Mouse (Mus musculus) midbrain, embryonic 14.5 days (tissue): Measurements from ENCODE around the gene Csmd2. TPM values are rescaled to one million over a fixed set of nuclear protein-coding genes. Genes with fewer than 3 reads are reported as not detected.

ENCODE experiments used
- ATAC-seq: fragments of 200-750 bp; cut with Nextera tagmentation; 2 replicates; pipeline ENCODE4 v1.8.0; 2017; ENCODE audit warnings: moderate number of reproducible peaks, moderate library complexity; ENCODE audit not compliant: low FRiP score, low TSS enrichment
- DNase-seq: peaks from one replicate; pipeline ENCODE4 v3.0.0-alpha.2; 2015
- H3K27ac ChIP-seq: fragments of 300-500 bp; sonication (generic); replicated peaks from 2 replicates; pipeline ENCODE4 v1.5.1; 2014; ENCODE audit warnings: mild to moderate bottlenecking, low read depth, low read length, moderate library complexity
- H3K27me3 ChIP-seq: fragments of 300-500 bp; sonication (generic); 2 replicates; pipeline ENCODE4 v1.6.1; 2014; ENCODE audit warnings: low read length, control low read depth, mixed read lengths; ENCODE audit not compliant: control insufficient read depth, insufficient read depth
- H3K36me3 ChIP-seq: fragments of 300-500 bp; sonication (generic); 2 replicates; pipeline ENCODE4 v1.6.1; 2014; ENCODE audit warnings: low read length, control low read depth; ENCODE audit not compliant: control insufficient read depth, insufficient read depth
- H3K4me1 ChIP-seq: fragments of 300-500 bp; sonication (generic); 2 replicates; pipeline ENCODE4 v1.6.1; 2014; ENCODE audit warnings: mild to moderate bottlenecking, antibody characterized with exemption, low read length, control low read depth; ENCODE audit not compliant: control insufficient read depth, insufficient read depth
- H3K4me2 ChIP-seq: fragments of 300-500 bp; sonication (generic); 2 replicates; pipeline ENCODE4 v1.6.1; 2014; ENCODE audit warnings: mild to moderate bottlenecking, low read length, moderate library complexity
- H3K4me3 ChIP-seq: fragments of 300-500 bp; sonication (generic); replicated peaks from 2 replicates; pipeline ENCODE4 v1.5.1; 2014; ENCODE audit warnings: low read depth, low read length
- H3K9ac ChIP-seq: fragments of 300-500 bp; sonication (generic); replicated peaks from 2 replicates; pipeline ENCODE4 v1.6.1; 2014; ENCODE audit warnings: mild to moderate bottlenecking, low read length, moderate library complexity
- H3K9me3 ChIP-seq: fragments of 300-500 bp; sonication (generic); 2 replicates; pipeline ENCODE4 v1.6.1; 2016; ENCODE audit warnings: low read length, control low read depth, mixed read lengths; ENCODE audit not compliant: control insufficient read depth
- WGBS: fragments of 180-500 bp; shearing (Covaris S2); extraction: QIAGEN DNeasy Blood & Tissue Kit; methylation state at CpG from one replicate; pipeline ENCODE4 v1.1.7; 2014; 5-methylcytosine and 5-hydroxymethylcytosine counted together
- polyA plus RNA-seq: library from polyadenylated mRNA; unstranded; fragments of >200 nt; fragmentation: Nextera tagmentation; extraction: Ambion mirVana; gene quantifications from 2 replicates; pipeline ENCODE4 v1.2.1, GENCODE M21; 2014

The Csmd2 gene
- polyA plus RNA-seq, 1 experiment from 2014 or later, result 9.8 TPM

DNA sequence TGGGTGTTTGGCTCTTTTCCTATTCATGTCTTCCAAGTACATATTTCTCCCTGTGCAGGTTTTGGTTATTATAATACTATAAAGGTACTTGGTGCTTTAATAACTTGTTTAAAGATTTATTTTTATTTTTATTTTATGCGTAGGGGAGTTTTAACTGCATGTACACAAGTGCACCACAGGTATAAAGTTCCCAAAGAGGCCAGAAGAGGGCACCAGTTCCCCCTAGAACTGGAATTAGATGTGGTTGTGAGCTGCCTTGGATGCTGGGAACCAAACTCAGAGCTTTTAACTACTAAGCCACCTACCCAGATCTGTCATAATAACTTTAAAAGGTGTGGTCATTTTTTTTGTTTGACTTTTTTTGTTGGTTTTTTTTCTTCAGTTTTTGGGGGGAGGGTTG is 480.4 kb downstream of the Csmd2 start:
- no peaks in the 10 kb centered on the region for H3K27me3 ChIP-seq
- no peak overlapping the region for H3K4me3 ChIP-seq
- WGBS, result 93% methylated on average over 1 of the region's 1 CpGs
- no peak overlapping the region for H3K4me2 ChIP-seq
- no peak overlapping the region for H3K9ac ChIP-seq
- DNase-seq (no peak), ATAC-seq (no peak)
- H3K36me3 ChIP-seq, result peaks cover 17% of the 10 kb centered on the region
- no peaks in the 10 kb centered on the region for H3K9me3 ChIP-seq
- no peaks in the 10 kb centered on the region for H3K4me1 ChIP-seq
- H3K27ac ChIP-seq, result no peak overlapping the region

DNA sequence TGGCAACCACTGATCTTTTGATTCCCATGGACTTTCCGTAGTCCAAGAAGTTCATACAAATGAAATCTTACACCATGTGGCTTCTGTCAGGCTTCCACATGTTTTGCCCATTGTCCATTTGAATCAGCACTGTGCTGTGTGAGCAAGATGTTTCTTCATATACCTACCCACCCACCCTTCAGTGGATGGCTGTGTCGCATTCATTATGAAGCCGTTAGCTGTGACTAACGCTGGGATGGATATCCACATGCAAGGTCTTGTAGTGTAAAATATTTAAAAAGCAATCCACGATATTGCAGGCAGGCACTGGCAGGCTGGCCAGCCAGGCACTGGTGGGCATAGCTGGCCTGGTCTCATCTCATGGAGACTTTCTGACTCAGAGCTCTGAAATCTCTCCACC is 488.6 kb downstream of the Csmd2 start:
- H3K27ac ChIP-seq, result no peak overlapping the region
- H3K4me2 ChIP-seq, result no peak overlapping the region
- WGBS, result 65% methylated on average over 5 of the region's 5 CpGs
- DNase-seq (no peak), ATAC-seq (no peak)
- H3K36me3 ChIP-seq, result peaks cover 23% of the 10 kb centered on the region; the same call in 1 of the 2 replicates
- H3K9me3 ChIP-seq, result no peaks in the 10 kb centered on the region
- no peaks in the 10 kb centered on the region for H3K27me3 ChIP-seq
- H3K4me3 ChIP-seq, result no peak overlapping the region
- H3K9ac ChIP-seq, result no peak overlapping the region
- H3K4me1 ChIP-seq, result no peaks in the 10 kb centered on the region

DNA sequence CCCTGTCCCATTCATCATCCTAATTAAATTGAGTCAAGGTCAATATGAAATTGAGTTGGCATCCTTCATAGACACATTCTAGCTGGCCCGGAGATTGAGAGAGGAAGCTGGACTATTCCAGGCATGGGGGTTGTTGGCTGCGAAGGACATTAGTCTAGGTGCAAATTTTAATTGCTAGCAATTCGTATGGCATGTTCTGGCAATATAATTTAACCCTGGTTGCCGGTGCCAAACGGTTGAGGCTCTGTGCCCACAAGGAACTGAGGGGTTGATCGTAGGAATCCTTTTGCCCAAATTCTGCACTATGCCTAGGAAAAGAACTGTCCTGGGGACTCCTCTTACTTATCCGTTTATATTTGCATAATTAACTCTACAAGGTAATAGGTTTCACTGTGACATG is 496.2 kb downstream of the Csmd2 start:
- H3K27ac ChIP-seq, result no peak overlapping the region
- ATAC-seq (no peak), DNase-seq (no peak)
- no peak overlapping the region for H3K4me2 ChIP-seq
- WGBS, result 85% methylated on average over 7 of the region's 7 CpGs
- no peak overlapping the region for H3K4me3 ChIP-seq
- H3K4me1 ChIP-seq, result no peaks in the 10 kb centered on the region
- no peaks in the 10 kb centered on the region for H3K27me3 ChIP-seq
- H3K36me3 ChIP-seq, result peaks cover 16% of the 10 kb centered on the region
- no peaks in the 10 kb centered on the region for H3K9me3 ChIP-seq
- H3K9ac ChIP-seq, result no peak overlapping the region

DNA sequence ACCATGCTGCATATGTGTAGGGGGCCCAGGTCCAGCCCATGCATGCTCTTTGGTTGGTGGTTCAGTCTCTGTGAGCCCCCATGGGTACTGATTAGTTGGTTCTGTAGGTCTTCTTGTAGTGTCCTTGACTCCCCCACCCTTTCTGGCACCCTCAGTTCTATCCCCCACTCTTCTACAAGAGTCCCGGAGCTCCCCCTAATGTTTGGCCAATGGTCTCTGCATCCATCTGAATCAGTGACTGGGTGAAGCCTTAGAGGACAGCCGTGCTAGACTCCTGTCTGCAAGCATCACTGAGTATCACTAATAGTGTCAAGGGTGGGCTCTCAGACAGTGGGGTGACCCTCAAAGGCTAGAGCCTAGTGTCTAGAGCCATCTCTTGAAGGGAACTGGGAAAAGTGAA is 497.0 kb downstream of the Csmd2 start:
- no peak for ATAC-seq
- 71% methylated on average over 2 of the region's 2 CpGs for WGBS

DNA sequence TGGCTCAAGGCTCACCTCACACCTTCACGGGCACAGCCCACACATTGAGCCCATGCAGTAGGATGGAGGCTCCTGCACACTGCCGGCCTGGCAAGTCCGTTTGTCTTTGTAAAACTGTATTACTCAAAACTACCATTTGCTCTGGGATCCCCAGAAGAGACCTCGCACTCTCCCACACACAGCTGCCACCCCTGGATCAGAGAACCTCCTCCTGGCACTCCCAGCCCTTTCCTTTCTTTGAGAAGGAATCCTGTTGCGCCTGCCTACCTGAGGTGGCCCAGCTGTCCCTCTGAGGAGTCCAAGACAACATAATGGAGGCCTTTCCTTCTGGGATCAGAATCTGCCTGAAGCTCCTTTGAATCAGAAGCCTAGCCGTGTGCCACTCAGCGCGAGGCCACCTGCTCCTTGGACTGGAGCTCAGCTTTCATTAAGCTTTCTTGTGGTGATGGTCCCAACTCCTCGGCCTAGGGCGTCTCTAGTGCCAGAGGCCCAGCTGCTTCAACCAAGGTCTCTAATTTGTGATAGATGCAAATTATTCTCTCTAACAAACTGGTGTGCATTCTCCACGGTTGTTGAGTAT is 502.0 kb downstream of the Csmd2 start:
- Histone ChIP-seq H3K27ac (no peak overlapping the region), H3K27me3 (no peaks in the 10 kb centered on the region)
- ATAC-seq, result no peak

More for the DNA sequence above, 497.0 kb downstream of the Csmd2 start:
- Histone ChIP-seq H3K9ac (no peak overlapping the region), H3K4me1 (no peaks in the 10 kb centered on the region), H3K36me3 (peaks cover 16% of the 10 kb centered on the region), H3K4me3 (no peak overlapping the region), H3K27me3 (no peaks in the 10 kb centered on the region), H3K27ac (no peak overlapping the region), H3K9me3 (no peaks in the 10 kb centered on the region), H3K4me2 (no peak overlapping the region)
- DNase-seq, result no peak

DNA sequence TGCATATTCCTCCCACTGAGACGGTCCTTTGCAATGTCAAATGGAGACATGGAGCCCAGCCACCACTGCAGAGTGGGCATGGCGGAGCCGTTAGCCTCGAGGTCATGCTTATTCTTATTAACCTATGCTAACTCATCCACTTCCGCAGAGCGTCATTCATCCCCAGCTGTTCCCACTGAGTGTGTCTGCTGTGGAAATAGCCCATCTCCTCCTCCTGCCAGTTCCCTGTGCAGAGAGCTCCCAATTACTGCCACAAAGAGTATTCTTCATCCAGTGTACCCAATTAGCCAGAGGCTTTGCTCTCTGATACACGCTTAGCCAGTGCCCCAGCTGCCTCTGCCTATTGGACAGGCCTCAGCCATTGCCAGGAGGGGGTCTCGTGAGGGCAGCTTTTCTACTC is 504.4 kb downstream of the Csmd2 start:
- H3K27ac ChIP-seq, result peak overlapping the region; percentile 54
- H3K36me3 ChIP-seq, result peaks cover 17% of the 10 kb centered on the region
- H3K9ac ChIP-seq, result no peak overlapping the region
- WGBS, result 43% methylated on average over 8 of the region's 8 CpGs
- ATAC-seq (peak; percentile 60; the same call in 1 of the 2 replicates), DNase-seq (peak; percentile 61)
- H3K4me3 ChIP-seq, result no peak overlapping the region
- no peaks in the 10 kb centered on the region for H3K9me3 ChIP-seq
- H3K4me2 ChIP-seq, result no peak overlapping the region
- no peaks in the 10 kb centered on the region for H3K27me3 ChIP-seq
- no peaks in the 10 kb centered on the region for H3K4me1 ChIP-seq

More for the DNA sequence above, 502.0 kb downstream of the Csmd2 start:
- DNase-seq, result peak; percentile 35
- Histone ChIP-seq H3K4me2 (no peak overlapping the region), H3K9ac (no peak overlapping the region), H3K4me1 (no peaks in the 10 kb centered on the region), H3K9me3 (no peaks in the 10 kb centered on the region), H3K4me3 (no peak overlapping the region), H3K36me3 (peaks cover 8% of the 10 kb centered on the region)
- WGBS, result 63% methylated on average over 11 of the region's 11 CpGs

DNA sequence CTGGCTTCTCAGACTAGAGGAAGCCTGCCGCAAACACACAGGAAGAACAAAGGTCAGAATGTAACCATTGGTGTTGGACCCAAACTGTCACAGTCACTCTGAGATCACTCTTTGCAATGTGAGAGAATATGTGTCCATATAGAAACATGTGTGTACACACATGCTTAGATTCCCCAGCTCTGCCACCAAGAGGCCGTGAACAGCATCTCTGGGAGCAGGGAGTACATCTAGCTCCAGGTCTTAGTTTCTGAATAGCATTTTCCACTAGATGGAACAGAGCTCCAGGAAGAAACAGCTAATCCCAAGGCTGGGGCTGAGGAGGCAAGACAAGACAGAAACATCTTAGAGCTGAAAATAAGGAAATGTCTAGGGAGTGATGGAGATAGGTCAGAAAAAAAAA is 512.3 kb downstream of the Csmd2 start:
- H3K9ac ChIP-seq, result no peak overlapping the region
- H3K4me3 ChIP-seq, result no peak overlapping the region
- 83% methylated on average over 2 of the region's 2 CpGs for WGBS
- ATAC-seq (no peak), DNase-seq (peak; percentile 46)
- no peak overlapping the region for H3K27ac ChIP-seq
- peaks cover 12% of the 10 kb centered on the region; the same call in 1 of the 2 replicates for H3K36me3 ChIP-seq
- H3K4me2 ChIP-seq, result no peak overlapping the region
- no peaks in the 10 kb centered on the region for H3K4me1 ChIP-seq
- H3K9me3 ChIP-seq, result no peaks in the 10 kb centered on the region
- no peaks in the 10 kb centered on the region for H3K27me3 ChIP-seq

DNA sequence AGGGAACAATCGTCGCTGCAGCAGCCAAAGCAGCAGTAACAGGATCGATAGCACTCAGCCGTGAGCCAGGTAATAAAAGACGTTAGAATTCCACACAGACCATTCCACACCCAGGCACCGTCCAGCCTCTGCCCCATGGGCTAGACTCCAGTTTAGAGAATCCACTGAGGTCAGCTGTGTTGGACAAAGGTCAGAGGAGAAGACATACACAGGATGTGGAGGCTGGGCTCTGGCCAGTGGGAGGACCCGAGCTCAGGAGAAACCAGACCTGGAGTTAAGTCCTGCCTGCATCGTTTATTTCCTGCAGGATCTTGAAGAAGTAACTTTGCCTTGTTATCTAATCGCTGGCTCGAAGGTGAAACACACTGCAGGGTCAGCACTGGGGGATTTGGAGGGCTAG is 519.2 kb downstream of the Csmd2 start:
- DNase-seq (no peak), ATAC-seq (no peak)
- Histone ChIP-seq H3K27ac (no peak overlapping the region; the same call in 1 of the 2 replicates), H3K4me3 (no peak overlapping the region), H3K9me3 (no peaks in the 10 kb centered on the region), H3K9ac (no peak overlapping the region), H3K4me2 (no peak overlapping the region), H3K27me3 (no peaks in the 10 kb centered on the region), H3K4me1 (no peaks in the 10 kb centered on the region), H3K36me3 (0 out of 2 replicates have a peak, but pooled peaks cover 10% of the 10 kb centered on the region)
- WGBS, result 79% methylated on average over 10 of the region's 10 CpGs

DNA sequence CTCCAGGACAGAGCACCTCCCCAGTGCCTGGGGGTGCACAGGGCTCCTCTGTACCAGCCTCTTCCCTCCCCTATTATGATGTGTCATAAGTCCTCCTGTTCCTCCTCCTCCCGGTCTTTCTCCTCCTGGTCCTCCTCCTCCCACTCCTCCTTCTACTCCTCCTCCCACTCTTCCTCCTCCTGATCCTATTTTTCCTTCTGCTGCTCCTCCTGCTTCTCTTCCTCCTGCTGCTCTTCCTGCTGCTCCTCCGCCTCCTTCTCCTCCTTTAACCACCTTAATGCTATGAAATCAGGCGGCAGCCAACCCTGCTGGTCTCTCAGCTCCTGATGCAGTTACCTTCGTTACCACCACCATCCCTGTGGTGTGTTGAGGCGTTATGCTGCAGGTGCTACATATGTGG is 522.2 kb downstream of the Csmd2 start:
- no peak for ATAC-seq
- WGBS, result 82% methylated on average over 5 of the region's 5 CpGs
- no peaks in the 10 kb centered on the region for H3K27me3 ChIP-seq

More for the DNA sequence above, 522.2 kb downstream of the Csmd2 start:
- H3K36me3 ChIP-seq, result 0 out of 2 replicates have a peak, but pooled peaks cover 10% of the 10 kb centered on the region
- H3K9ac ChIP-seq, result no peak overlapping the region
- DNase-seq, result no peak
- H3K27ac ChIP-seq, result no peak overlapping the region
- no peaks in the 10 kb centered on the region for H3K9me3 ChIP-seq
- no peaks in the 10 kb centered on the region for H3K4me1 ChIP-seq
- no peak overlapping the region for H3K4me3 ChIP-seq
- no peak overlapping the region for H3K4me2 ChIP-seq
